Mouse (Mus musculus) cerebellum, adult (tissue): Measurements from ENCODE around the gene Glul.
"Not testable (repeated sequence)": the region's sequence is repeated elsewhere in the genome, so short reads cannot be mapped to it uniquely, and the experiment has no call there.

Experiments
- ATAC-seq: cut with Nextera tagmentation; 2 replicates; pipeline ENCODE4 v1.9.2; 2017; ENCODE audit warnings: mild to moderate bottlenecking, moderate library complexity, mixed read lengths; ENCODE audit not compliant: insufficient number of reproducible peaks, low FRiP score, low TSS enrichment

Glul gene

DNA sequence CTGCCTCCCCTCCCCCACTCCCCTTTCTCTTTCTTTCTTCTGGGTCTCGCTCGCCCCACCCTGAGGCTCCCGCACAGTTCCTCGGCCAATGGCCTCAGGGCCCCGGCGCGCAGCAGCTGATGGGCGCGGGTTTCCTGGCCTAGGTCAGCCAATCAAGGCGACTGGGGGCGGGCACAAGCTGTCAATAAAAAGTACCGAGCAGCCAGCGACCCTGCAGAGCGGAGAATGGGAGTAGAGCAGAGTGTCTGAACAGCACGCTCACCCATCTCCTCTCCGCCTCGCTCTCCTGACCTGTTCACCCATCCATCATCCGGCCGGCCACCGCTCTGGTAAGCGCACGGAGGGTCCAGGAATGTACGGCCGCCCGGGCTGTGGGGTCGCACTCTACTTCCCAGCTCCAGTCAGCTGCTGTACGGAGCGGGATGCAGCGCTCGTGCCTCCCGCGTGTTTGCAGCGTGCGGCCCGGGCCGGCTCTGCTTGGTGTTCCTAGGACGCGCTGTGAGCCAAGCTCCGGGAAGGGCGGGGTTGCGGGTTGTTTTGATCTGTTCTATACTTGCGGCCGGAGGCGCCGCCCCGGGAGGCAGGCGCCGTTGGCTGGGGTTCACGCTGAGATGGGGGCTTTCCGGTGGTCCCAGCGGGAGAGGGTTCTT, at the start of gene Glul, which contains the start of gene Teddm2:
Gene Glul, plus strand, starts transcription at position 214 of the 650 bp plus-strand sequence.
Gene Teddm2, minus strand, starts transcription at position 498 of the 650 bp plus-strand sequence.
- ATAC-seq: peak; percentile 93

DNA sequence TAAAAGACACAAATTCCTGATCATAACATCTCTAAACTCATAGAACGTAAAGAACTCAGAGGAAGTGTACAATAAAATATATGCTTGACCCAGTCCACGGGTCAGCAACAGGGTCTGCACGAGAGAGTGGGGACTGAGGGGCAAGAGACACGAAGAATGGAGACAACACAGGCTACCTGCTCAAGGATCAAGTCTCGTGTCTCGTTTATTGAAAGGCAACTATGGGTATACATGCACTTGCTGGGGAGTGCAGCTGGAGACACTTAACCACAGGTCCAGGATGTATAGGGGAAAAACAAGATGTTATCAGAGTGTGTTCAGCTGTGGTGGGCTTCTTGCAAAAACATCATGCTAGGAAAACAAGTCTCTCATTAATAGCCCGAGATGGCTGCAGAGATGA, 47.0 kb upstream of the Glul start:
- not testable (repeated sequence) for ATAC-seq

DNA sequence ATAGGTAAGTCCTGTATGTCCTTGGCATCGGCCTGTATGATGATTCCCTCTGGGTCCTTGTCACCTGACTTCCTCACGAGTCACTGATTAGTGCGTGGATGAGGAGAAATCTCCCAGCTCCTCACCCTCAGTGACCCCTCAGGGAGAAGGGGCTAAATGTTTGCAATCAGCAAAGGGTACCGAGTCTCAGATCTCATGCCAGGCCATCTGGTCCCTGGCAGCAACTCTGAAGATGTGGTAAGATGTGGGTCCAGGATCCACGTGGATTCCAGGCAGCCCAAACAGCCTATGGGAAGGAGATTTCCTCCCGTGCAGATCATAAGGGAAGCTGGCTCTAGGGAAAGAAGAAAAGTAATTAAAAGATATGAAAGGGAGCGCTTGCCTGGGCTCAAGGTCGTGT, 43.8 kb upstream of the Glul start:
- ATAC-seq: no peak

DNA sequence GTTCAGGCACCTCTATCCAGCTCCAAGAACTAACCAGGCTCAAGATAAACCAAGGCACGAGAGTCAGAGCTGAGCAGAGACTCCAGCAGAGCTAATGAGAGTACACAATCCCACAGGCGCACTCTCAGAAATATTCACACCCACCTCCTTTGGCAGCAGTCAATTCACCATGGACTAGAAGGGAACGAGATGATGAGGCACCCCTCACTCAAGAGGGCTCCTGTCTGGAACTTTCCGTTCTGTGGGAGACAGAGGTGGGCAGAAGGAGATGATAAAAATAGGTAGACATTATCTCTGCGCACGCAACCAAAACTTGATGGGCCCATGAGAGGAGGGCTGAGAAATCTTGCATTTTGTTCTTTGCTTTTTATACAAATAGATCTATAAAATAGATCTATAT, 25.7 kb upstream of the Glul start, which contains the start of gene Teddm1b:
Gene Teddm1b, plus strand, starts transcription at position 301 of the 400 bp plus-strand sequence.
- ATAC-seq: no peak

DNA sequence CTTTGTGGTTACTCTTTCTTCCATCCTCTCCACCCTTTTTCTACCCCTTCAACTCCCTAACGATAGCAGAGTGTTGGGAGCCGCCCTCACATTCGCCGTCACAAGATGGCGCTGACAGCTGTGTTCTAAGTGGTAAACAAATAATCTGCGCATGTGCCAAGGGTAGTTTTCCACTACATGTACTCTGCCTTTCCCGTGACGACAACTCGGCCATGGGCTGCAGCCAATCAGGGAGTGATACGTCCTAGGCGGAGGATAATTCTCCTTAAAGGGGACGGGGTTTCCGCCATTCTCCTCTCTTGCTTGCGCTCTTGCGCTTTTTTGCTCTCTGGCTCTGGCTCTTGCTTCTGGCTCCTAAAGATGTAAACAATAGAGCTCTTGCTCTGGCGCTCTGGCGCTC, 19.4 kb upstream of the Glul start:
- ATAC-seq: not testable (repeated sequence)

DNA sequence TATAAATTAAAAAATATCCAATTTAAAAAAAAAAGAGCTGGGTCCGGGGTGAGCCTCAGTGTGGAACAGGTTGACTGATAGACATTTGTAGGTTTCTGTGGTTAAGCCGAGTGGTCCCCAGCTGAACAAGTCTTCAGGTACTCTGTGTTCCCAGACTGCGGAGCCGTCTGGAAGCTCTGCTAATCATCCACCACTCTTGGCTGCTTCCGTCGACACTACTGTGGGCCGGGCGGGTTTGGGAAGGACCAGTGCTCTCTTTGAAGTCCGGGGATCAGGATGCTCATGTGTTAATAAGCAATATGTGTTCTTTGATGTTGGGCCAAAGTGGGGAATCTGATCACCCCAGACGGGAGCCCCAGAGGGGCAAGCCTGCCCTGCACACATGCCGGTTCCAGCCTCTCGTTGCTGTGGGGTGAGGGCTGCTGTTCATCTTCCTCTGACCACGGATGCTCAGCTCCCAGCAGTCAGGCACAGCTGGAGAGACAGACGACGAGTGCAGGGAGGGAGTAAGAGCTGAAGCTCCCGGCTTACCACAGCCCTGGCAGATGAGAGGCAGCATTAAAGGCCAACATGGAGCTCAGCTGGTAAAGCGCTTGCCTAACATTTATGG, 13.6 kb upstream of the Glul start:
- no peak for ATAC-seq

DNA sequence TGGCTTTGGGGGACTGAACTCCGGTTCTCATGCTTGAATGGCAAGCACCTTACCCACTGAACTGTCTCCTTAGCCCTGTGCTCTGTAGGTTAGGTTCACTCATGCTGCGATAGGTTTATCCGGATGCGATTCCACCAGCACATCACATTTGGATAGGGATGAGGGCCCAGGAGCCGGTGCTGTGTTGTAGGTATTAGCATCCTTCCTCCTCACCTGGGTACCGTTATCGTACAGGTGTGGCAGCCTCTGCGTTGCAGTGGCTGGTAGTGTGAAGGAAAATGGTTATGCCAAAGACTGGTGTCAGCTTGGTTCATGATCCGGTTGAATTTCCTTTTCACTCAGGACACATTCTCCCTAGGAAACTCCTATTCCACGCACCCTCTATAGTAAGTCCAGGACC, 9.6 kb upstream of the Glul start:
- no peak for ATAC-seq

DNA sequence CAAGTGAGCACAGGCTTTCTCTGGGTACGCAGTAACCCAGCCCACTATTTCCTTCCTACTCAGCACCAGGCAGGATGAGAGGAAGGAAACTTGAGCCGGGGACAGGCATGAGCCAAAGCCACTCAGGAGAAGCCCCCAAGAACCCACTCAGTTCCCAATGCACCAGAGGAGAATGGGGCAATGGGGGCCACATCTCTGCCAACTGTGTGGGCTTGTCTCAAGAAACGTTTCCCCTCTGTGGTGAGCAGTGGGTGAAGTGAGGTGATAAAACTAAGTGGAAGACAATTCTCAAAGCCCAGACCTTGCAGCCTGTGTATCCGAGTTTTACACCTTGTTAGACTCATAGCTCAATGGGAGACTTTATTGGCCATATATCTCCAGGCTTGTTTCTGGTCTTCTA, 8.3 kb upstream of the Glul start, which contains the start of gene Teddm1a:
Gene Teddm1a, plus strand, starts transcription at position 301 of the 400 bp plus-strand sequence.
- no peak for ATAC-seq

DNA sequence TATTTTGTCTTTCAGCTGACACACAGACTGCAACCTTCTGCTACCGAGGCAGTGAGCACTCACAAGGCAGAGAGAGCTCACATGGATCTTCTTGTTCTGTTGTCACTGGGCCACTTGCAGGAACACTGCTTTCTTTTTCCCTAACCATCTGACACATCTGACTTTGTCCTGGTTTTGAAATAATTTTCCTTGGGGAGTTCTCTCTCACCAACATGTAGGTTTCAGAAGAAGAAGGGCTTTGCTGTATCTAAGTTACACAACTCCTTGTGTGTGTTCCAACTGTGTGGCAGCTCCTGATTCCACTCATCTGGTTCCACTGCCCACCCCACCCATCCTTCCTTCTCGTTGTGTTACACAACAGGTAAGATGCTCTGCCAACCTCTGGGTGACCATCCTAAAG, 6.0 kb upstream of the Glul start:
- ATAC-seq: no peak

DNA sequence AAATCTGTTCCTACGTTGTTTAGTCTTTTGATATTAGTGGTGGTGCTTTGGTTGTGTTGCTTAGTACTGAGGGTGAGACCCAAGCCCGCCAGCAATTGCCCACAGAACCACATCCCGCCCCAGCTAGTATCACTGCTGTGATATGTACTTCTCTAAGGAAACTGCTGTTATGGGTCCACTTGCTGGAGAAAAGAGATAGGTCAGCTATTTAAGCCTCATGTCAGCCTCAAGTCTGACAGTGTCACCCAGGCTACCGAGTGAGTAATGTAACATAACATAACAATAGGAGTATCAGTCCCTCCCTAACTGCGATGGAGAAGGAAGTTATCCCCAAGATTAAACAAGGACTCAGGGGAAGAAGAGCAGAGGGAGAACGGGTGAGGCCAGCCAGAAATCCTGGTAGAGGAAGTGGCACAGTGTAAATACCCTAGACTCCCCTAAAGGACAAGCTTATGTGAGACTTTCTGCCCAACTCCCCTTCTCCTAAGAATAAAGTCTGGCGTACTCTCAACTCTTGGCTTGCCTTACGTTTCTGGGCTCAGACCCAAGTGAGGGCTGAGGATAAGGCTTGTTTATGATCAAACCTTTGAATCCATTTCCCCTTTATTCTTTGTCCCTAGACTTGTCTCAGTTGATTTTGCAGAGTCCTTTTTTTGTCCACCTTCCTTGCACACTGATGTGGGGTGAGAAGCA, 5.4 kb upstream of the Glul start:
- ATAC-seq: no peak

DNA sequence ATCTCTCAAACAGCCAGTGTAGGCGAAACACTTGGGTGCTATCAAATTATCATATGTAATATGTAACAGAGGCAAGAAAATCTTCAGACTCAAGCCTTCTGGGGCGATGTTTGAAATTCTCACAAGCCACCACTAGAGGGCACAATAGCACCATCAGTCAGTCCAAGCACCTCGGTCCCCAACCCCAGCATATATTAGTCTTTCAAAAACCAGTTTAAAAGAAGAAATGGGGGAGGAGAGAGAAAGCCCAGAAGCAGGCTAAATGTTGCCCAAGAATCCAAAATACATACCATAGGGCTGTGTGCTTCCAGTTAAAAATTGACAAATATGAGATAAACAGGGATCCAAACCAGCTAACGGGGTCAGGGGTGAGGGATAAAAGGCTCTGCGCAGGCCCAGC, 4.8 kb upstream of the Glul start:
- ATAC-seq: no peak

DNA sequence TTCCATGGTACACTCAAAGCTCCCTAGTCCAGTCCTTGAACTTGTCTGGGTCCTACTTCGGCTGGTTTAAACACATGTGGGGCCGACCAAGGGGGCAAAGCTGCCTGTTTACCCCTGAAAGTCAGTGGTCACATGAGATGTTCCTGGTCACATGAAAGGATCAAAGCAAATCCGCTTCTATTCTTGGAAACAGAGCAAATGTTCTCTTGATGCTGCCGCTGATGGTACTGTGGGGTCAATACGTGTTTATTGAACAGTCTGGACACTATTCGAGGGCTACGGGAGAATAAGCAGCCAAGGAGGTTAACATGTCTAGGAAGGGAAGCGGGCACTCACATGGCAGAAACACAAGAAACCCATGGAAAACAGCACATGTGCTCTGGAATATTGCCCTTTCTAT, 2.5 kb upstream of the Glul start:
- ATAC-seq: no peak

DNA sequence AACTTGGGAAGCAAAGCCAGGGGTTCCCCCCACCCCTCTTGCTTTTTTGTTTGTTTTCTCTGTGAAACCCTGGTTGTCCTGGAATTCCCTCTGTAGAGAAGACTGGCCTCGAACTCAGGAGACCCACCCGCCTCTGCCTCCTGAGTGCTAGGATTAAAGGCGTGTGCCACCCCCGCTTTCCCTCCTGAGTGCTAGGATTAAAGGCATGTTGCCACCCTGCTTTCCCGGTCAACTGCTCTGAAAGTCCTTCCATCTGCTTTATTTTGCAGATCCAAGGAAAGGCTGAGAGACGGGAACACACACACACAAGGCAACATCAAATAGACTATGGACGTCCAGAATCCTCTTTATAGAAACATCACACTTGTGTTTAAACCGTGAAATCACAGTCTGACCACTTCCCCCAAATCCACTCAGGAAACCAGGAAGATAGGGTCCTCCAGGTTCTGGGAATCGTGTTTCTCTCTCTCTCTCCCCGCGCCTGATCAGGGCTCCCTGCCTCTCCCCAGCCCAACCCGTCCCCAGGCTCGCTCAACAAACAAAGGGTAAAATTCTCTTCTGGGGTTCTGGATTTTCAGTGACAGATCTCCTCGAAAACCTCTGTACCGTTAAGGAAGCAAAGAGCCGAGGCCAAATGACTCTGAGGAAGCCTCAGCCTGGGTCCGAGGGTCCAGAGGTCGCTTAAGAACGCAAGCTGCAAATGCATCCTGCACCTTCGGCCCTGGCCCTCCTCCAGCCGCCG, 584 bp upstream of the Glul start:
- peak; percentile 15 for ATAC-seq

DNA sequence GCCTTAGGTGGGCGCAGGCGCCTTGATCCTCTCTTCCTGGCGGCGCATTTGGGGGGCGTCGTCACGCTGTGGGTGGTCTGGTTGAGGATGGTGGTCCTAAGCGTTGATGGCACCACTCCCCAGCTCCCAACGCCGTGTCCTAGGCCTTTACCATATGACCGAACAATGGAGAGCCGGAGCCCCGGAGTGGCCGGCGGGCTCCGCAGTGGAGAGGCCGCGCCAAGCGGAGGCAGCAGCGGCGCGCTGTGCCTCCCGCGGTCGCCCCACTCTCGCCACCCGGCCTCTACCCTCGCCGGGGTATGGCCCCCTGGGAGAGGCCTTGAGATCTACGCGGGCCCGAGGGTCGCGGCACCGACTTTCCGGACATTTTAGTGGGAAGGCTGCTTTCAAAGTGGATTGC, 637 bp downstream of the Glul start:
- peak; percentile 27; the same call in 1 of the 2 replicates for ATAC-seq

DNA sequence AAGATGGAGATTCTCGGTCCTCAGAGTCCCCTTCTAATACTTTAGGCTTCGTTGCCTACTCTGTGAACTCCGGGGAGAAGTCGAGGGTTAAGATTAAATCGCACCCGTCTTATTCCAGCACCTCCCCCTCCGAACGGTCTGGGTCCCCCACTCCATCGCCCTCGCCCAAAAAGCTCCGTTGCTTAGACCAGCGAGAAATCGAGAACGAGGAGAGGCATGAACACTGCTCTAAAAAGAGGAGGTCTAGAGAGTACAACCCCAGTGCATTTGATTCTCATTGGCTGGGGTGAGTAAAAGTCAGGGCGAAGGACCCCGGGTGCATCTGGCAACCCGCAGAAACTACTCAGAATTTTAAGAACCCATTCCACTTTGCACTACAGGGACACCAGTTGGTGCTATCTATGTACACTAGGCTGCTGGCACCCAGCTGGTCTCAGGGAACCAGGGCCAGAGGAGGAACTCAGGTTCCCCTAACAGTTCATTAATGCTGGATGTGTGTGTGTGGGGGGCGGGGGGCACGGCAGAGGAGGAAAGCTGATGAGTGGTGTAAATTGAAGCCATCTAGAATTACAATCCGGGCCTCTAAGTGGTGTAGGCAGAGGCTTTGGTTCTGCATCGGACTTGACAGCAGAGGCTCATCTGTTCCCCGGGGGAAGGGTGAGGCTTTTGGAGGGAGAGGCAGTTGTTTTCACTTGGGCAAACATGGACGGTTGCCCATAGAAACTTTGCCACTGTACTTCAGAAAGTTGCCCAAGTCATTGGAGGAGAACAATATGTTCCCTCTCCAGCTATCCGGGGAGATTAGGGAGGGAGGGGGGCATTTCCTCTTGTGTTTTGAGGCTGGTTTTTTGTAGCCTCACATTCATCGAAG, 1.4 kb downstream of the Glul start:
- no peak for ATAC-seq

DNA sequence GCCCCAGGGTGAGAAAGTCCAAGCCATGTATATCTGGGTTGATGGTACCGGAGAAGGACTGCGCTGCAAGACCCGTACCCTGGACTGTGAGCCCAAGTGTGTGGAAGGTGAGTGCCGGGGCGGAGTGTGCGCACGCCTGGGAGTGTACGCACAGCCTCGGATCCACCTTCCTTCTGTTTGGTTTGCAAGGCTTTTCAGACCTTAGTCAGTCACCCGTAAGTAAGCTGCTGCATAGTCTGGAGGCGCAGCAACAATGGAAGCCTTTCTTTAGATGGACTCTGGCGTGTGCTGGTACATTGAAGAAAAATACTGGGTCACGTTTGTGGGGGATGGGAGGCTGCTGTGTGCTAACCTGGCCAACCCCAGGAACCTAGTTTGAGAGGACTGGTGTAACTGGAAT, 3.3 kb downstream of the Glul start:
- ATAC-seq: no peak

DNA sequence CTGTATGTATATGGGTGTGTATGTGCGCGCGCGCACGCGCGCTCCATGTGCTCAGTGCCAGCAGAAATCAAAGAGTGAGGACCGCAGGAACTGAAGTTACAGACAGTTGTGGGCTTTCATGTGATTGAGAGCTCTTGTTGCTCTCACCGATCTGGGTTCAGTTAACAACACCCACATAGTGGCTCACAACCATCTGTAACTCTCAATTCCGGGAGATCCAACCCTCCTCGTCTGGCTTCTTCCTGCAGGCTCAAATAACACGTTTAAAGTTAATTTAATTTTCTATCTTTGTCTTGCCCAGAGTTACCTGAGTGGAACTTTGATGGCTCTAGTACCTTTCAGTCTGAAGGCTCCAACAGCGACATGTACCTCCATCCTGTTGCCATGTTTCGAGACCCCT, 4.5 kb downstream of the Glul start:
- ATAC-seq: no peak

DNA sequence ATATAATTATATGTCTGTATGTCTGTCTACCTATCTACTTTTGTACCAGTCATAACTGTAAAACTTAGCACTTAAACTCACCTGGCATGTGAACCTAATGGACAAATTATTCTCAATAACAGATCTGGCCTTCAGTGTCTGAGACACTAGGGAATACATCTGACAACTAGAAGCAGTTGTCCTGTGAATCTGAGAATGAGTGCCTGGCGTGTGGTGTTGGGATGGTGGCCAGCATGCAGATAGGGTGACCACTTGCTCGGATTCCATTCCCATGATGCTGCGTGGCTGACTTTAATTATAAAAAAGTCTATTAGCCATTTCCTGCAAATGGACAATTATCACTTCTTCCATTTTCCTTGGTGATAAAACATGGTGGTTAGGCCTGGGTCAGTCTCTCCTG, 6.1 kb downstream of the Glul start:
- no peak for ATAC-seq

DNA sequence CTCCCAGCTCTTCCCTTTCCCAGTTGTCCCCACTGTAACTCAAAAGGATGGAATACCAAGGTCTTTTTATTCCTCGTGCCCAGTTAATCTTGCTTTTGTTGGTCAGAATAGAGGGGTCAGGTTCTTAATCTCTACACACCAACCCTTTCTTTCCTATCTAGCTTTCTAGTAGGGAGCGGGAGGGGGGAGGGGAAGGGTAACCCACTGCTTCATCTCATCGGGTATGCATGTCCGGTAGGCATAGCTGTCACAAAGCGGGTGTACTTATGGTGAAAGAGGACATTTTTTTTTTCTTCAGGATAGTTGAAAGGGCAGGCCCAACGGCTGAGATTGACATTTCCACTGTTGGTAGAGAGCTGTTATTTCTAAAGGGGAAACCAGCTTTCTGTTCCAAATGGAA, 8.5 kb downstream of the Glul start:
- no peak for ATAC-seq

DNA sequence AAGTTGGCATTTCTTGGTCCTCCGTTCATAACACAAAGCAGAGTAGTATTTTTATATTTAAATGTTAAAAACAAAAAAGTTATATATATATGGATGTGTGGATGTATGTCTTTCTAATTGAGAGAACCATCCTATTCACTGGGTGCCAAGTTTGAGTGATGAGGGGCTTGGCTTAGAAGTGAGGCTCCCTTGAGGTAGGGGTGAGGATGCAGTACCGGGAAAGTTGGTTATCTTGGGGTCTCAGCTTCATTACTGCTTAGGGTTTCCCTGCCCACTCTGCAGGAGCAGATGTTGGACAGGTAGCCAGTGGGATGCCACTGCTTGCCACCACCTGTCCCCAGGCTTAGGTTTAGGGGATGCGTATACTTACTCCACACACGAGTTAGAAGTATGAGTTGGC, 9.0 kb downstream of the Glul start:
- ATAC-seq: no peak
